Mouse (Mus musculus) forebrain, embryonic 16.5 days (tissue): Measurements from ENCODE around the gene Ncs1. TPM values are rescaled to one million over a fixed set of nuclear protein-coding genes. Genes with fewer than 3 reads are reported as not detected.

Experiments used
- ATAC-seq: fragments of 200-750 bp; cut with Nextera tagmentation; 2 replicates; pipeline ENCODE4 v1.8.0; 2017; ENCODE audit warnings: mild to moderate bottlenecking, moderate library complexity
- H3K27ac ChIP-seq: fragments of 300-500 bp; sonication (generic); 2 replicates; pipeline ENCODE4 v1.5.1; 2014; ENCODE audit warnings: low read length, control low read depth
- H3K27me3 ChIP-seq: fragments of 300-500 bp; sonication (generic); replicated peaks from 2 replicates; pipeline ENCODE4 v1.6.1; 2014; ENCODE audit warnings: low read length; ENCODE audit not compliant: control insufficient read depth, insufficient read depth
- H3K36me3 ChIP-seq: fragments of 300-500 bp; sonication (generic); 2 replicates; pipeline ENCODE4 v1.6.1; 2014; ENCODE audit not compliant: control insufficient read depth, insufficient read depth
- H3K4me1 ChIP-seq: fragments of 300-500 bp; sonication (generic); replicated peaks from 2 replicates; pipeline ENCODE4 v1.6.1; 2014; ENCODE audit warnings: low read length; ENCODE audit not compliant: control insufficient read depth, insufficient read depth
- H3K4me2 ChIP-seq: fragments of 300-500 bp; sonication (generic); 2 replicates; pipeline ENCODE4 v1.6.1; 2014; ENCODE audit warnings: mild to moderate bottlenecking, low read length, control low read depth
- H3K4me3 ChIP-seq: fragments of 300-500 bp; sonication (generic); replicated peaks from 2 replicates; pipeline ENCODE4 v1.5.1; 2014; ENCODE audit warnings: mild to moderate bottlenecking, low read length, control low read depth
- H3K9ac ChIP-seq: fragments of 300-500 bp; sonication (generic); replicated peaks from 2 replicates; pipeline ENCODE4 v1.6.1; 2014; ENCODE audit warnings: low read depth, low read length, control low read depth
- H3K9me3 ChIP-seq: fragments of 300-500 bp; sonication (generic); 2 replicates; pipeline ENCODE4 v1.6.1; 2016; ENCODE audit warnings: low read length; ENCODE audit not compliant: control insufficient read depth
- WGBS: fragments of 180-500 bp; shearing (Covaris S2); extraction: QIAGEN DNeasy Blood & Tissue Kit; methylation state at CpG from one replicate; pipeline ENCODE4 v1.1.7; 2014; 5-methylcytosine and 5-hydroxymethylcytosine counted together
- polyA plus RNA-seq: library from polyadenylated mRNA; unstranded; fragments of >200 nt; fragmentation: Nextera tagmentation; extraction: Ambion mirVana; gene quantifications from 2 replicates; pipeline ENCODE4 v1.2.1, GENCODE M21; 2015

Gene Ncs1
- polyA plus RNA-seq, 1 experiment from 2014 or later = 119 TPM

GRCm38 (mm10) chr2:31298814-31299213, 53.2 kb downstream of the Ncs1 start:
- peak overlapping the region; percentile 6 for H3K4me2 ChIP-seq
- no peak overlapping the region for H3K4me3 ChIP-seq
- peaks cover 7% of the 10 kb centered on the region for H3K4me1 ChIP-seq
- 0 out of 2 replicates have a peak, but pooled peaks have one; percentile 34 for ATAC-seq
- no peak overlapping the region for H3K9ac ChIP-seq
- 43% methylated on average over 4 of the region's 4 CpGs for WGBS
- H3K36me3 ChIP-seq = no peaks in the 10 kb centered on the region
- no peaks in the 10 kb centered on the region for H3K27me3 ChIP-seq
- H3K27ac ChIP-seq = no peak overlapping the region
- no peaks in the 10 kb centered on the region for H3K9me3 ChIP-seq

DNA sequence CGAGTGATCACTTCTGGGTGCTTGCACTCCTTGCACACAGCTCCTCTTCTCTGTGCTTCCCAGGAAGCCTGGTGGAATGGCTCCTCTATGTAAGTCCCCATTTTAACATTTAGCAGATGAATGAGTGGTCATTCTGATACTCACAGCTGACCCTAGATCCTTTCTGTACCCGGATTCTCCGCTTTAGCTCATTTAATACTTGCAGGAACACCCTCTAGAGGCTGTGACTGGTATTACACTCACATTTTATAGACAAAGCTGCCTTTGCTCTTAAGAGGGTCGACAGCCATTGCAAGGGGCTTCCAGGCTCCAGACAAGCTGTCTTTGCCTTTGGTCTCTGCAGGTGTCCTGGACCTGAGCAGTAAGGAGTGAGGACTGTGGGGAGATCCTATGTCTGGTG, 53.6 kb downstream of the Ncs1 start:
- Histone ChIP-seq H3K4me2 (peak overlapping the region; percentile 6), H3K36me3 (no peaks in the 10 kb centered on the region), H3K27ac (no peak overlapping the region), H3K9ac (no peak overlapping the region), H3K4me3 (no peak overlapping the region), H3K4me1 (peaks cover 7% of the 10 kb centered on the region), H3K27me3 (no peaks in the 10 kb centered on the region), H3K9me3 (no peaks in the 10 kb centered on the region)
- WGBS = 22% methylated on average over 4 of the region's 4 CpGs
- ATAC-seq = no peak

DNA sequence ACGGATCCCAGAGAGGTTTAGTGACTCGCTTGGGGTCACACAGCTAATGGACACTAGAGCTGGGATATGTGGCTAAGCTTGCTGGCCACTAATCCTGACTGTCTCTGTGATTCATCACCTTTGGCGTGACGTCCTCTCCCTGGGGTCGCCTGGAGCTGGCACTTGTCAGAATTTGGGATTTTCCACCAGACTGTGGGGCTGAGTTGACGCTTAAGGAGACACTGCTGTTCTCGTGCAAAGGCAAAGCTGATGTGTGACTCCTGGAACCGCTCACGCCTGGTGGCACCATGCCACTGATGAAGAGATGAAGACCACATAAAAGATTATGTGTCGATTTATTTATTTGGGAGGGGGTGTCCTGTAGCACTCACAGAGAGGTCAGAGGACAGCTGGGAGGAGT, 54.4 kb downstream of the Ncs1 start:
- 80% methylated on average over 10 of the region's 10 CpGs for WGBS
- Histone ChIP-seq H3K9ac (no peak overlapping the region), H3K9me3 (no peaks in the 10 kb centered on the region), H3K4me2 (no peak overlapping the region), H3K4me1 (peaks cover 7% of the 10 kb centered on the region), H3K27me3 (no peaks in the 10 kb centered on the region), H3K4me3 (no peak overlapping the region), H3K36me3 (no peaks in the 10 kb centered on the region), H3K27ac (no peak overlapping the region)
- no peak for ATAC-seq

- Histone ChIP-seq H3K27me3 (no peaks in the 10 kb centered on the region), H3K9me3 (no peaks in the 10 kb centered on the region), H3K36me3 (no peaks in the 10 kb centered on the region), H3K4me3 (no peak overlapping the region), H3K4me2 (no peak overlapping the region), H3K9ac (no peak overlapping the region), H3K27ac (no peak overlapping the region), H3K4me1 (peaks cover 7% of the 10 kb centered on the region)
- ATAC-seq = no peak
- 87% methylated on average over 9 of the region's 9 CpGs for WGBS
These were observed 57.6 kb downstream of the Ncs1 start for GRCm38 (mm10) chr2:31303177-31303576.

DNA sequence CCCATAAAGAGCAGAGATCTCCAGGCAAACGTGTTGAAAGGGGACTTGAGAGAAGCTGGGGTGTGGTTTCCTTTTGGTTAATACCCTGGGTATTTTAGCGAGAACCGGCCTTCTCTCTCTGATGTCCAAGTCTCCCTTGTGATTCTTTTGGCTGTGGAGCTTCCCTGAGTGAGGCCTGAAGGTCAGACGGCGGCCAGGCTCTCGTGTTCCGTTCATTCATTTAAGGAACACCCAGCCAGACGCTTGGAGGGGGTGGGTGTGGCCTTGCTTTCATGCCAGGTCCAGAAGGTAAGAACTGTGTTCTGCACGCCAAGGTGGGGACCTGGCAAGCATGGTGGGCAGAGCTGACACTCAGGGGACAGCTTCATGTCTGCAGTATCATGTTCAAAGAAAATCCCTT, 58.6 kb downstream of the Ncs1 start:
- no peak overlapping the region for H3K4me3 ChIP-seq
- no peaks in the 10 kb centered on the region for H3K27me3 ChIP-seq
- 75% methylated on average over 9 of the region's 9 CpGs for WGBS
- no peak for ATAC-seq
- 0 out of 2 replicates have a peak, but pooled peaks cover 2% of the 10 kb centered on the region for H3K9me3 ChIP-seq
- H3K4me1 ChIP-seq = no peaks in the 10 kb centered on the region
- no peak overlapping the region for H3K4me2 ChIP-seq
- H3K9ac ChIP-seq = no peak overlapping the region
- H3K36me3 ChIP-seq = no peaks in the 10 kb centered on the region
- H3K27ac ChIP-seq = no peak overlapping the region

DNA sequence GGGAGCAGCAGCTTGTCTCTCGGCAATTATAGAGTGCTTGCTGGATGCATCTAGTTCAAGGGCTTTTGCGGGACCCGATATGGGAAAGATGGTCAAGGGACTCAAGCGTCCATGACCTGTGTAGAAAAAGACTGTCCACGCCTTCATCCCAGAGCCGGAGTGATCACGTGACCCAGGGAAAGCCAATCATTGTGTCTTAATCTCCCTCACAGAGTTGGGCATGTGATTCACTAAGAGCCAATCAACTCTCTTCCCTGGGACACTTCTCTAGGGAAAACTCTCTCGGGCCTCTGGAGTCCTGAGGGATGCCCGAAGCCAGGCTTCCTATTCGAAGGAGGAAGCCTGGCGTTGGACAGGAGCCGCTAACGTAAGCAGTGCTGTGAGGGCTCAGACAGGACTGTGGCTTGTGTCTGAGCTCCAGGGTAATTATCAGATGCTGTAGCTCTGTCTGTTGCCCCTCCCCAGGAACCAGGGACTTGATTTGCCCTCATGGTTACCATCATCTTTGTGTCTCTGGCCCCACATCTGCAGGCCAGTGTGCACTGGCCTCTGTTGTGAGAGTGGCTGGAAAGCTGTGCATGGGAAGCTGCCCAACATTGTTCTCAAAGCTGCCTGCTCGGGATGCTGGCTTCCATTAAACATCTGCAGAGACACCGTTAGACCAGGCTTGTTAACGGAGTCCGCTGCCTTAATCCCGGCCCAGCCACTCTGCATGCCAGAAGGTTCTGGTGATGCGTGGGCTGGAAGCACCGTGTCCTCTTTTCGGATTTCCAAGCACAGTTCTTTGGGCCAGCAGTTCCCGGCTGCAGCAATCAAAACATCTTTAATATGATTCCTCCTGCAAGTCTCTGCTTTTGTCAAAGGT, 59.4 kb downstream of the Ncs1 start:
- no peaks in the 10 kb centered on the region for H3K27me3 ChIP-seq
- no peak overlapping the region for H3K27ac ChIP-seq
- H3K4me1 ChIP-seq = no peaks in the 10 kb centered on the region
- WGBS = 80% methylated on average over 22 of the region's 22 CpGs
- H3K4me2 ChIP-seq = no peak overlapping the region
- ATAC-seq = no peak
- no peaks in the 10 kb centered on the region for H3K36me3 ChIP-seq
- H3K9me3 ChIP-seq = 0 out of 2 replicates have a peak, but pooled peaks cover 2% of the 10 kb centered on the region
- no peak overlapping the region for H3K4me3 ChIP-seq
- H3K9ac ChIP-seq = no peak overlapping the region

GRCm38 (mm10) chr2:31305684-31306083, 60.1 kb downstream of the Ncs1 start:
- H3K27me3 ChIP-seq = no peaks in the 10 kb centered on the region
- ATAC-seq = no peak
- no peaks in the 10 kb centered on the region for H3K36me3 ChIP-seq
- H3K4me3 ChIP-seq = no peak overlapping the region
- H3K4me2 ChIP-seq = no peak overlapping the region
- no peaks in the 10 kb centered on the region for H3K4me1 ChIP-seq
- no peak overlapping the region for H3K9ac ChIP-seq
- H3K27ac ChIP-seq = no peak overlapping the region
- WGBS = 37% methylated on average over 4 of the region's 4 CpGs
- 0 out of 2 replicates have a peak, but pooled peaks cover 2% of the 10 kb centered on the region for H3K9me3 ChIP-seq

- Histone ChIP-seq H3K9me3 (0 out of 2 replicates have a peak, but pooled peaks cover 2% of the 10 kb centered on the region), H3K27me3 (peaks cover 11% of the 10 kb centered on the region), H3K27ac (no peak overlapping the region), H3K9ac (no peak overlapping the region), H3K36me3 (no peaks in the 10 kb centered on the region), H3K4me1 (no peaks in the 10 kb centered on the region), H3K4me3 (no peak overlapping the region), H3K4me2 (no peak overlapping the region)
- WGBS = 57% methylated on average over 4 of the region's 4 CpGs
- no peak for ATAC-seq
These were observed 62.6 kb downstream of the Ncs1 start for GRCm38 (mm10) chr2:31308257-31308656.

- H3K27me3 ChIP-seq = peaks cover 24% of the 10 kb centered on the region
- WGBS = 81% methylated on average over 15 of the region's 15 CpGs
These were observed 63.9 kb downstream of the Ncs1 start for GRCm38 (mm10) chr2:31309549-31309948.

More at GRCm38 (mm10) chr2:31309549-31309948, 63.9 kb downstream of the Ncs1 start:
- no peak overlapping the region for H3K27ac ChIP-seq
- no peaks in the 10 kb centered on the region for H3K36me3 ChIP-seq
- ATAC-seq = no peak
- H3K4me2 ChIP-seq = no peak overlapping the region
- H3K4me3 ChIP-seq = no peak overlapping the region
- no peak overlapping the region for H3K9ac ChIP-seq
- 0 out of 2 replicates have a peak, but pooled peaks cover 2% of the 10 kb centered on the region for H3K9me3 ChIP-seq
- peaks cover 7% of the 10 kb centered on the region; the same call in 1 of the 2 replicates for H3K4me1 ChIP-seq
